Mouse (Mus musculus) midbrain, embryonic 16.5 days (tissue): ENCODE results near the gene Helz. TPM values are rescaled to one million over a fixed set of nuclear protein-coding genes. Genes with fewer than 3 reads are reported as not detected.

Experiments used
- ATAC-seq: fragments of 200-750 bp; cut with Nextera tagmentation; 2 replicates; pipeline ENCODE4 v1.8.0; 2017; ENCODE audit warnings: moderate TSS enrichment
- H3K27ac ChIP-seq: fragments of 300-500 bp; sonication (generic); 2 replicates; pipeline ENCODE4 v1.5.1; 2014; ENCODE audit warnings: mild to moderate bottlenecking, low read length, mixed read lengths
- H3K27me3 ChIP-seq: fragments of 300-500 bp; sonication (generic); 2 replicates; pipeline ENCODE4 v1.6.1; 2014; ENCODE audit warnings: low read depth, low read length, mixed read lengths; ENCODE audit not compliant: control insufficient read depth, insufficient read depth
- H3K36me3 ChIP-seq: fragments of 300-500 bp; sonication (generic); 2 replicates; pipeline ENCODE4 v1.6.1; 2014; ENCODE audit warnings: mild to moderate bottlenecking, low read length, moderate library complexity, mixed read lengths; ENCODE audit not compliant: control insufficient read depth, insufficient read depth
- H3K4me1 ChIP-seq: fragments of 300-500 bp; sonication (generic); 2 replicates; pipeline ENCODE4 v1.6.1; 2014; ENCODE audit warnings: mild to moderate bottlenecking, low read length, mixed read lengths; ENCODE audit not compliant: control insufficient read depth, insufficient read depth
- H3K4me2 ChIP-seq: fragments of 300-500 bp; sonication (generic); 2 replicates; pipeline ENCODE4 v1.6.1; 2014; ENCODE audit warnings: mild to moderate bottlenecking, low read length, mixed read lengths
- H3K4me3 ChIP-seq: fragments of 300-500 bp; sonication (generic); 2 replicates; pipeline ENCODE4 v1.5.1; 2014; ENCODE audit warnings: low read depth, mild to moderate bottlenecking, low read length, moderate library complexity, mixed read lengths
- H3K9ac ChIP-seq: fragments of 300-500 bp; sonication (generic); 2 replicates; pipeline ENCODE4 v1.6.1; 2014; ENCODE audit warnings: low read depth, low read length, mixed read lengths
- H3K9me3 ChIP-seq: fragments of 300-500 bp; sonication (generic); replicated peaks from 2 replicates; pipeline ENCODE4 v1.6.1; 2014; ENCODE audit warnings: mild to moderate bottlenecking, low read length, mixed read lengths; ENCODE audit not compliant: control insufficient read depth, poor library complexity, severe bottlenecking
- WGBS: fragments of 180-500 bp; shearing (Covaris S2); extraction: QIAGEN DNeasy Blood & Tissue Kit; methylation state at CpG from one replicate; pipeline ENCODE4 v1.1.7; 2014; 5-methylcytosine and 5-hydroxymethylcytosine counted together
- polyA plus RNA-seq: library from polyadenylated mRNA; unstranded; fragments of >200 nt; fragmentation: Nextera tagmentation; extraction: Ambion mirVana; gene quantifications from 2 replicates; pipeline ENCODE4 v1.2.1, GENCODE M21; 2015

Gene Helz
- polyA plus RNA-seq, 1 experiment from 2014 or later: 16.6 TPM

DNA sequence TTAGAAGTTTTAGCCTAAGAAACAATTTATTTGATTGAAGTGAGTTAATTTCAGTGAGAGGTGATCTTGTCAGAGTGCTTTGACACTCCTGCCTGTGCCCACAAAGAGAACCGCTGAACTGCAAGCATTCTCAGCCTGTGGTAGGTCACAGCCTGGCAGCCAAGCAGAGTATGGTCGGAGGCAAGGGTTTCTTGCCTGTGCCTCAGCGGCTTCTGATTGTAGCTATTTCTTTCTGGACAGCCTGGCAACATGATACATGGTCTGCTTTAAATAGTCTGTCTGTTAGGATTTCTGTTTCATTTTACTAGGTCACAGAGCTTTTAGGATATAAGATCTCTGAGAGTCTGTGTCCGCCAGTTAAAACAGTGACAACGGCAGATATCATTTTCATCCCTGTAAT lies 114.9 kb downstream of the Helz start:
- WGBS: 82% methylated on average over 5 of the region's 5 CpGs

DNA sequence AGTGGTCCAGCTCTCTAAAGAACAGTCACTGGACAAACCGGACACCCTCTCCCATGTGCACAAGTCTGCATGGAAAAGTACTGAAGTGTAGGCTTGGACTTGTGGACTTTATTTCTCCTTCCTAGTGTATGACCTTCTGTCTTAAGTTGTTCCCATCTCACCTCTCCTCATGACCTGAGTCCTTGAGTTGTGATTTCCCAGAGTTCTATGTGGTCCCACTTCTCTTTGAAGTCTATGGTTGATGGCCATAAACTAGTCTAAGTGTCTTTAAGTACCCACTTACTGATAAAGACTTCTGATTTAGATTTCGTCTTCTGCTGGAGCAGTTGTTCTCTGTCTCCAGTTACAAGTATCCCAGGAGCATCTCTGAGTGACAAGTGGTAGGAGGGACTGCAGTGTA lies 119.8 kb downstream of the Helz start:
- H3K4me1 ChIP-seq: no peaks in the 10 kb centered on the region
- WGBS: 96% methylated on average over 2 of the region's 2 CpGs
- ATAC-seq: no peak
- no peak overlapping the region for H3K27ac ChIP-seq
- peaks cover 23% of the 10 kb centered on the region for H3K36me3 ChIP-seq
- no peak overlapping the region for H3K9ac ChIP-seq
- no peaks in the 10 kb centered on the region for H3K27me3 ChIP-seq
- H3K9me3 ChIP-seq: no peaks in the 10 kb centered on the region
- no peak overlapping the region for H3K4me3 ChIP-seq
- H3K4me2 ChIP-seq: no peak overlapping the region

More for the DNA sequence above, 114.9 kb downstream of the Helz start:
- Histone ChIP-seq H3K4me2 (no peak overlapping the region), H3K9ac (no peak overlapping the region), H3K4me1 (no peaks in the 10 kb centered on the region), H3K4me3 (no peak overlapping the region), H3K27me3 (no peaks in the 10 kb centered on the region), H3K36me3 (peaks cover 13% of the 10 kb centered on the region), H3K9me3 (no peaks in the 10 kb centered on the region), H3K27ac (no peak overlapping the region)
- no peak for ATAC-seq

DNA sequence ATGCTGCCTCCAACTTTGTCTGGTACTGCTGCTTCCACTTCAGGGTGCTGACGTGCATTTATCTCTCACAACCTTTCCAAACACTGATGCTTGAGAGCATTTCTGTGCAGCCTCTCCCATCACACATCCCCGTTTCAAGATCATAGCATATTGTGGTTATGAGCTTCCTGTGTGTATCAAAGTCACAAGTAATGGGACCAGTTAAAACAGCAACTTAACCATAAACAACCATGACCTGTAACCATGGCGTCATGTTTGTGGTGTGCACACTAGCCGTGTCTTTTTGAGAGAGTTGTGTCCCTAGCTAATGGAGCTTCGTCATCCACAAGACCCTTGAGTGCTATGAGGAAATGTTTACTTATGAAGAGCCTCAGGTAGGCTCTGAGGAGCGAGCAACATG lies 120.5 kb downstream of the Helz start:
- no peaks in the 10 kb centered on the region for H3K9me3 ChIP-seq
- no peaks in the 10 kb centered on the region for H3K4me1 ChIP-seq
- no peaks in the 10 kb centered on the region for H3K27me3 ChIP-seq
- no peak overlapping the region for H3K4me3 ChIP-seq
- WGBS: 97% methylated on average over 6 of the region's 6 CpGs
- no peak overlapping the region for H3K9ac ChIP-seq
- no peak overlapping the region for H3K4me2 ChIP-seq
- ATAC-seq: no peak
- H3K27ac ChIP-seq: no peak overlapping the region
- peaks cover 24% of the 10 kb centered on the region for H3K36me3 ChIP-seq

DNA sequence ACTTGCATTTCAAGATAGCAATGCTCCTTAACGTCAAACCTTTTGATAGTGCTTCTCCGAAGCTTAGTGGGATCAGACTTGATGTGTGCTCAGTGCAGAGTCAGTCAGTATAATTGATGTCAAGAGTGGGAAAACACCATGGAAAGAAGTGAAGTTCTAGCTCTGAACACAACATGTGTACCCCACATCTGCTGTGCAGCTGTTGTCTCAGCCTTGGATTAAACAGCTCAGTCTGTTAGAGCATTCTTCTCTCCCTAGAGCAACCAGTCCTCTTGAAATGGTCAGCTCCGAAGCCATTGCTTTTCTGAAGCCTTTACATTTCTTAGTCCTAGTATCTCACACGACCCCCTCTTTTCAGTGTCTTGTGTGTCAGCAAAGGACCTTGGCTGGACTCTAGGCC lies 121.2 kb downstream of the Helz start:
- Histone ChIP-seq H3K27ac (no peak overlapping the region), H3K4me3 (no peak overlapping the region), H3K36me3 (peaks cover 25% of the 10 kb centered on the region), H3K4me2 (no peak overlapping the region), H3K9ac (no peak overlapping the region), H3K27me3 (no peaks in the 10 kb centered on the region), H3K9me3 (no peaks in the 10 kb centered on the region), H3K4me1 (no peaks in the 10 kb centered on the region)
- WGBS: 89% methylated on average over 4 of the region's 4 CpGs
- ATAC-seq: no peak

DNA sequence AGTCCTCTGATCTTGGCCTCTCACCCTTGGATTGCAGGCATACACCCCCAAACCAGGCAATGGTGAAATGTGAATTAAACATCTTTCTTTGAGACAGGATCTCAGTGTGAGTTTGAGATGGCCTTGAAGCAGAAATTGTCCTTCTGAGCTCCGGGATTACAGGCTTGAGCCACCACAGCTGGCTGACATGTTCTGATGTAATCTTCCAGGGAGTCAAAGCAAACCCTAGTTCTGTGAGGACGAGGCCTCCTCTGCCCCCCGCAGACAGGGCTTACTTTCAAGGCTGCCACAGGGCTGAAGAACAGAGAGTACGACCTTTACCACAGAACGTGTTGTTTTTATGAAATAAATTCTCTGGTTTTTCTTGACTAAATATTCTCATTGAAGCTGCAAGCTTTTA lies 126.3 kb downstream of the Helz start:
- no peak for ATAC-seq
- H3K27me3 ChIP-seq: no peaks in the 10 kb centered on the region
- H3K27ac ChIP-seq: no peak overlapping the region
- H3K4me2 ChIP-seq: no peak overlapping the region
- H3K4me3 ChIP-seq: no peak overlapping the region
- no peaks in the 10 kb centered on the region for H3K9me3 ChIP-seq
- peaks cover 13% of the 10 kb centered on the region for H3K4me1 ChIP-seq
- WGBS: 72% methylated on average over 5 of the region's 5 CpGs
- H3K36me3 ChIP-seq: peaks cover 21% of the 10 kb centered on the region
- no peak overlapping the region for H3K9ac ChIP-seq

DNA sequence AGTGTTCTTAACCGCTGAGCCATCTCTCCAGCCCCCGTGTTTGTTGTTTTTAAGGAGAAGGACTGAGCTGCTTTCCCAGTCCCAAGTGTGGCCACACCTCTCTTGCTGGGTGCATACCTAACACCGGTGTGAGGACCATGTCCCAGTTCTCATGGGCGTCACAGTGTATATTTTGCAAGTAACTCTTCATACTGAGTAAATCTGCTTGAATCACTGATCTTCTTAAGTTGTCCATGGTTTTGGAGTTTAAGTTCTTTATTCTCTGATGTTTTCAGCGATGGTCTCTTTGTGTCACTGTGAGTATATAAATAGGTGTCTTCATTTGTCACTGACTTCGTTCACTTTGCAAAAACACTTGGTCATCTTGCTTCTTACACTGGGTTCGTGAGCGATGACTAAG lies 126.9 kb downstream of the Helz start:
- H3K4me1 ChIP-seq: peaks cover 13% of the 10 kb centered on the region
- no peak overlapping the region for H3K27ac ChIP-seq
- H3K27me3 ChIP-seq: no peaks in the 10 kb centered on the region
- H3K4me3 ChIP-seq: no peak overlapping the region
- WGBS: 89% methylated on average over 8 of the region's 8 CpGs
- H3K36me3 ChIP-seq: peaks cover 21% of the 10 kb centered on the region
- H3K9me3 ChIP-seq: no peaks in the 10 kb centered on the region
- H3K9ac ChIP-seq: no peak overlapping the region
- no peak for ATAC-seq
- H3K4me2 ChIP-seq: no peak overlapping the region

DNA sequence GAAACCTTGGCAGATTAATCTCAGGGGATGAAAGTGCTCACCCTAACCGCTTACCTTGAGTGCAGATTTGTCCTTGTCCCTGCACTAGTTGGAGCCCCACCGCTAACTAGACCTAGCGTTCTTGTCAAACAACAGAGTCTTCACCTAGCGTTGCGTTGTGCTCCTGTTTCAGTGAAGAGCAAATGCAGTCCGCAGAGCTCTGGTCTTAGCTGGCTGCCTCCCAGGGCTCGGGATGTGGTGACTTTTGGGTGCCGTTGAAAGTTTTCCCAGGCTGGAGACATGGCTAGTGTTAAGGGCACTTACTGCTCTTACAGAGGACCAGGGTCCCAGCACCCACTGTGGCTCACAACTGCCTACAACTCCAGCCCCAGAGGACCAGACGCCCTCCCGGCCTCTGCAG lies 127.5 kb downstream of the Helz start:
- no peaks in the 10 kb centered on the region for H3K27me3 ChIP-seq
- H3K9me3 ChIP-seq: no peaks in the 10 kb centered on the region
- H3K27ac ChIP-seq: no peak overlapping the region
- WGBS: 82% methylated on average over 10 of the region's 10 CpGs
- H3K4me3 ChIP-seq: no peak overlapping the region
- H3K9ac ChIP-seq: no peak overlapping the region
- no peak for ATAC-seq
- H3K4me2 ChIP-seq: no peak overlapping the region
- H3K4me1 ChIP-seq: peaks cover 13% of the 10 kb centered on the region
- H3K36me3 ChIP-seq: peaks cover 15% of the 10 kb centered on the region

DNA sequence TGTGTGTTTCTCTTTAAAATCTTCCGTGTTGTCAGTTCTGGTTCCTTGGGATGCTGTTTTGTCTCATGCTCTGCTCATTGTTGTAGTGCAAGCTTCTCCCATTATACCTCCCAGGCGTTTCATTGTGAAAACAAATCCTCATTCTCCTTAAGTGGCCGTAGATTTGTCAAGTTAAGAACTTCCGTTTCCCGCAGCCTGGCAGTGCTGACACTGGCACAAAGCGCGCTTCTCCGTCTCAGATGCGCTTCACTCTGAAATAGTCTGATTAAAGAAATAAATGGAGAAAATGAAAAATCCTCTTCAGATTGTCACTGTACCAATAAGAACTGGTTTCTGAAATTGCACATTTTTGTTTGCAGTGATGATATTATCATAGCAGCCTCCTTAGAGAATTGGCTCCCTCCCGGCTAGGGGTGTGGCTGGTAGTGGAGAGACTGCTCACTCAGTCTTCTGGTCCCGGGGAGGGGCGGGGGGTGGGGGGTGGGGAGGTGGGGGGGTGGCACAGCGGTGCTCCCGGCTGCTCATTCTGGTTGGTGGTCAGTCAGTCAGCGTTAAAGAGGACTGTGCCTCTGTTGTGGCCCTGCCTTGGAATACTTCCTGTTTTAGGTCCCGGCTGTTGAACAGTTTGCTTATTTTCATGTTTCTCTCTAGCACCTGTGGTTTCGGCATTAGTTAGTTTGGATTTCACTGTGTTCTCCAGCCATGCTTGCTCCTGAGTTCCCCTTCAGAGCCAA lies 128.6 kb downstream of the Helz start:
- Histone ChIP-seq H3K9ac (0 out of 2 replicates have a peak overlapping the region, but pooled peaks have one; percentile 11), H3K27me3 (no peaks in the 10 kb centered on the region), H3K4me3 (0 out of 2 replicates have a peak overlapping the region, but pooled peaks have one; percentile 8), H3K36me3 (peaks cover 5% of the 10 kb centered on the region), H3K4me1 (peaks cover 15% of the 10 kb centered on the region), H3K9me3 (no peaks in the 10 kb centered on the region), H3K27ac (no peak overlapping the region), H3K4me2 (peak overlapping the region; percentile 34)
- ATAC-seq: no peak
- 25% methylated on average over 17 of the region's 17 CpGs for WGBS

DNA sequence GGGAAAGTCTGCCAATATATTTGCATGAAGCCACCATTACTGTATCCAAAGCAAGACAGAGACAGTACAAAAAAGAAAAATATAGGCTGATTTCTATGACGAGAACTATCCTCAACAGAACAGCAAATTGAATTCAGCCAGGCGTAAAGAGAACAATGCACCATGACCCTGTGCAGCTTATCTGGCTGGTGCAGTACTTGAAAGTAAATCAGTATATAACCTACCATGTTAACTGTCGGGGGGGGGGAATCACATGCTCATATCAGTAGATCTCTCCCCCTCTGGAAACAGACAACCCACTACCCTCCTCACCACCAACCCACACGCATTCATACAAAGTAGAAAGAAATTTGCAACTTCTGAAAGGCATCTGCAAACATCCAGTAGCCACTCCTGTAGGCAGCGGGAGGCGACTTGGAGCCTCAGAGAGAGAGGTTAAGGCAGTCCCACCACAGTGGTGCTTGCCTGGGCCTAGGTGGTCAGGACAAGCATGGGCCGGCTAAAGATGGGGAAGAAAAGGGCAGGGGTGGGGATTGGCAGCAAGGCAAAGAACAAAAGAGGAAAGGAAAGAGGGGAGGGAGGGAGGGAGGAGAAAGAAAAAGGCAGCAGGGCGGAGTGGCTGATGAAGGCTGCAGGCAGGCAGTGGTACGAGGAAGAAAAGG lies 135.1 kb downstream of the Helz start:
- Histone ChIP-seq H3K9ac (no peak overlapping the region), H3K4me2 (no peak overlapping the region), H3K4me3 (no peak overlapping the region), H3K9me3 (no peaks in the 10 kb centered on the region), H3K27ac (peak overlapping the region; percentile 60; the same call in 1 of the 2 replicates), H3K27me3 (no peaks in the 10 kb centered on the region), H3K36me3 (peaks cover 5% of the 10 kb centered on the region; the same call in 1 of the 2 replicates), H3K4me1 (peaks cover 23% of the 10 kb centered on the region)
- WGBS: 25% methylated on average over 9 of the region's 9 CpGs
- peak; percentile 64; the same call in 1 of the 2 replicates for ATAC-seq
